Mouse (Mus musculus): Measurements from ENCODE around the gene Mr1. TPM values are rescaled to one million over a fixed set of nuclear protein-coding genes. Genes with fewer than 3 reads are reported as not detected.
A peak's percentile ranks its signal among the peaks of the same experiment; 100 is the strongest.

Mr1 gene
- total and polyA plus RNA-seq, 3 experiments, result 4.3 to 7.6 (median 7.1) TPM

GRCm38 (mm10) chr1:155149403-155149802 lies 2.8 kb upstream of the Mr1 start:
- Histone ChIP-seq H3K79me2 (replicated peaks; ENCODE audit: control insufficient read depth, extremely low read depth, insufficient read depth, poor library complexity, severe bottlenecking) (no peaks in the 10 kb centered on the region), H3K4me3 (replicated peaks in 1 of 3; ENCODE audit: low read depth in 2 of 3, low read length in 2 of 3, poor library complexity in 1 of 3) (no peak overlapping the region), H3K4me2 (ENCODE audit: insufficient read depth, low read depth, poor library complexity, severe bottlenecking) (no peak overlapping the region), H3K27me3 (replicated peaks) (no peaks in the 10 kb centered on the region), H3K36me3 (replicated peaks in 1 of 2; ENCODE audit: control insufficient read depth in 1 of 2, insufficient read depth in 1 of 2, low read length in 1 of 2) (no peaks in the 10 kb centered on the region), H3K4me1 (ENCODE audit: control insufficient read depth in 1 of 2, insufficient read depth in 2 of 2) (peaks cover 8 to 24% of the 10 kb centered on the region in 2 experiments), H3K9ac (ENCODE audit: insufficient read depth, low read depth) (no peak overlapping the region), H3K9me3 (replicated peaks; ENCODE audit: low read length) (no peaks in the 10 kb centered on the region), H3K27ac (ENCODE audit: insufficient read depth, low read depth) (no peak overlapping the region)
- no peak for DNase-seq (ENCODE audit: extremely low read depth)
- dilution Hi-C loops (cut with MboI; ENCODE audit: extremely low pct_ligation_motif_present, extremely low pct_unique_long_range_greater_than_20kb, low sequenced_read_pairs) (no loop called here), in situ Hi-C loops (cut with MboI; ENCODE audit: low pct_ligation_motif_present, low pct_unique_long_range_greater_than_20kb, low sequenced_read_pairs) (no loop called here)
- TF ChIP-seq TBP (conservative IDR thresholded peaks at IDR 0.05; ENCODE audit: low read depth, low read length) (no peak), NRF1 (IDR thresholded peaks at IDR 0.05; ENCODE audit: low read depth, low read length) (no peak), MAZ (IDR thresholded peaks at IDR 0.05; ENCODE audit: low read depth, low read length) (no peak), KAT2A (IDR thresholded peaks at IDR 0.05; ENCODE audit: insufficient replicate concordance, low read length) (no peak), MXI1 (IDR thresholded peaks at IDR 0.05; ENCODE audit: low read depth, low read length) (no peak), RAD21 (IDR thresholded peaks at IDR 0.05; ENCODE audit: low read depth, low read length) (no peak), IRF4 (IDR thresholded peaks at IDR 0.05; ENCODE audit: low read depth, low read length) (no peak), SIN3A (IDR thresholded peaks at IDR 0.05; ENCODE audit: low read length) (no peak), HCFC1 (IDR thresholded peaks at IDR 0.05; ENCODE audit: low read depth, low read length) (no peak), USF1 (IDR thresholded peaks at IDR 0.05; ENCODE audit: low read depth, low read length) (no peak)

DNA sequence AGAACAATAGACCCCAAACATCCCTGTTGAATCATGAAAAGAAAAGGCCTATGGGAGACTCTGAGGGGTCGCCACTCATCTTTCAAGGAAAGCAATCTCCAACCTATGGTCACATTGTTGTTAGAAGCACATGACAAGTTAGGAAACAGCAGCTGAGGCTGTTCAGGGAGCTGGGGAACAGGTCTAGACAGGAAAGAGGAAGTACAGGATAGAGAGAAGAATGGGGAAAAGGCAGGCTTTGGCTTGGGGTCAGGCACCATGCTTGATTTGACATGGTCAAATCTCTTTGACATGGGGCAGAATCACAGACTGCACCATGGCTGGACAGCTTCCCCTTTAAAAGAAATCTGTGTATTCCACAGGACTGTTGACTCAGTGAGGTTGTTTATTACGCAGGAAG lies 614 bp upstream of the Mr1 start:
- Histone ChIP-seq H3K4me1 (ENCODE audit: control insufficient read depth in 1 of 2, insufficient read depth in 2 of 2) (peaks cover 6 to 28% of the 10 kb centered on the region in 2 experiments), H3K4me2 (ENCODE audit: insufficient read depth, low read depth, poor library complexity, severe bottlenecking) (peak overlapping the region; percentile 51), H3K4me3 (replicated peaks in 1 of 3; ENCODE audit: low read depth in 2 of 3, low read length in 2 of 3, poor library complexity in 1 of 3) (no peak overlapping the region), H3K27ac (ENCODE audit: insufficient read depth, low read depth) (no peak overlapping the region), H3K36me3 (replicated peaks in 1 of 2; ENCODE audit: control insufficient read depth in 1 of 2, insufficient read depth in 1 of 2, low read length in 1 of 2) (no peaks in the 10 kb centered on the region), H3K79me2 (replicated peaks; ENCODE audit: control insufficient read depth, extremely low read depth, insufficient read depth, poor library complexity, severe bottlenecking) (no peaks in the 10 kb centered on the region), H3K9ac (ENCODE audit: insufficient read depth, low read depth) (no peak overlapping the region), H3K27me3 (replicated peaks) (no peaks in the 10 kb centered on the region), H3K9me3 (replicated peaks; ENCODE audit: low read length) (no peaks in the 10 kb centered on the region)
- dilution Hi-C loops (cut with MboI; ENCODE audit: extremely low pct_ligation_motif_present, extremely low pct_unique_long_range_greater_than_20kb, low sequenced_read_pairs) (no loop called here), in situ Hi-C loops (cut with MboI; ENCODE audit: low pct_ligation_motif_present, low pct_unique_long_range_greater_than_20kb, low sequenced_read_pairs) (no loop called here)
- TF ChIP-seq ZC3H11A (IDR thresholded peaks at IDR 0.05; ENCODE audit: low read depth, low read length) (no peak), RAD21 (IDR thresholded peaks at IDR 0.05; ENCODE audit: low read depth, low read length) (no peak), ZKSCAN1 (IDR thresholded peaks at IDR 0.05; ENCODE audit: borderline replicate concordance, low read depth, low read length) (no peak), BHLHE40 (IDR thresholded peaks at IDR 0.05; ENCODE audit: low read depth, low read length) (no peak), NRF1 (IDR thresholded peaks at IDR 0.05; ENCODE audit: low read depth, low read length) (no peak), MAZ (IDR thresholded peaks at IDR 0.05; ENCODE audit: low read depth, low read length) (no peak), E2F4 (IDR thresholded peaks at IDR 0.05; ENCODE audit: insufficient replicate concordance, low read depth, low read length) (no peak), MYC (IDR thresholded peaks at IDR 0.05; ENCODE audit: low read depth, low read length) (no peak), EP300 (IDR thresholded peaks at IDR 0.05; ENCODE audit: low read length) (no peak), KAT2A (IDR thresholded peaks at IDR 0.05; ENCODE audit: insufficient replicate concordance, low read length) (no peak), TCF12 (IDR thresholded peaks at IDR 0.05; ENCODE audit: low read depth, low read length) (no peak), TBP (conservative IDR thresholded peaks at IDR 0.05; ENCODE audit: low read depth, low read length) (no peak), RCOR1 (conservative IDR thresholded peaks at IDR 0.05; ENCODE audit: low read depth, low read length) (no peak), MAX (IDR thresholded peaks at IDR 0.05; ENCODE audit: low read length) (no peak)
- no peak for DNase-seq (ENCODE audit: extremely low read depth)
